Mouse (Mus musculus): ENCODE results near the gene Cd80.
A peak's percentile ranks its signal among the peaks of the same experiment; 100 is the strongest.

Gene Cd80

DNA sequence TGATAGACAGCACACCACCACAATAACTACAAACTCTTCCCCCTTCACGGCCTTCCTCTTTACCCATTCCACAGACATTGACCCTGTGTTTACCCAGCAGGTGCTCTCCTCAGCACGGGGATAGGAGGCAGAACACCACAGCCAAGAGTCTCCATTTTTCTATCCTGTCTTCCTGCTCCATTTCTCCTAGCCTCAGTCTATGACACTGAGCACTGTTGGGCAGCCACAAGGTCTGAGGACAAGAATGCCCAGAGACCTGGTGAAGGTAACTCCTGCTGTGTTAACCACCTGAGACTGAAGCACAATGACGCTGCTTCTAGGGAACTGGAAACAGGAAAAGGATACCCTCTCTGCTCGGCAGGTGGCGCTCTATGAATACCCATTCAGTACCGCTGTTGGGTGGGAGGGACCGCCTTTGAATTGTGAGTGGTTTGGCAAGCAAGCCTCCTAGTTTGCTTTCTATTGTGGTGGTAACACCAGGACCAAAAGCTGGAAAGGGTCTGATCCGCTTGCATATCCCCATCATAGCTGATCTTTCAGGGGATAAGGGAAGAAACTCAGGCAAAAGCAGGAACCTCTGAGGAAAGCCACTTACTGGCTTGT is 81.3 kb downstream of the Cd80 start:
- peak; percentile 84 for DNase-seq

DNA sequence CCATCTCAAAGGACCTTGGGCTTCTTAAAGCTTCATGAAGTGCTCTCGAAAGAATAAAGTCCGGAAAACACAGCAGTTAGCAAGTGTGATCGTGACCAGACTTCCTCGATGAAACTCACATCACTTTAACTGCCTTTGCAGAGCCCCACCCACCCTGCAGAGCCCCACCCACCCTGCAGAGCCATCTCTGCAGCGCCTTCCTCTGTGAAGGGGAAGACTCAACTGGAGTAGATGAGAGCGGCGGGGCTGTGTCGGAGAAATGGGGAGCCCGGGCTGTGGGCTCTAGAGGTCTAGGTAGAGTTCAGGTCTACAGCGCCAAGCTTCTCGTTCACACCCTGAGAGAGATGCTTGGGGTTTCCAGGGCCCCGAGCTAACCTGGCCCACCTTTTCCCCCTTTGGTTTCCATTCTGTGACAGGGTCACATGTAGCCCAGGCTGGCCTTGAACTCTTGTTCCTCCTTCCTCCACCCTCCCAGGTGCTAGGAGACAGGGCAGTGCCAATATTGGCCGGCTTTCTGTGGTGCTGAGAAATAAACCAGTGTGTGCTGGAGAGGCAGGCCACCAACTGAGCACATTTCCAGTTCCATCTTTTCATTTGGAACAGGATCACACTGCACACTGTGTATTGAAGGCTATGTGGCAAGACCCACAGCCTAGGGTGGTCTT is 83.5 kb downstream of the Cd80 start:
- no peak for DNase-seq

Measured in right cerebral cortex, postnatal 14 days (tissue).